Mouse (Mus musculus): Measurements from ENCODE around the gene Cbfa2t3.

Cbfa2t3 gene

DNA sequence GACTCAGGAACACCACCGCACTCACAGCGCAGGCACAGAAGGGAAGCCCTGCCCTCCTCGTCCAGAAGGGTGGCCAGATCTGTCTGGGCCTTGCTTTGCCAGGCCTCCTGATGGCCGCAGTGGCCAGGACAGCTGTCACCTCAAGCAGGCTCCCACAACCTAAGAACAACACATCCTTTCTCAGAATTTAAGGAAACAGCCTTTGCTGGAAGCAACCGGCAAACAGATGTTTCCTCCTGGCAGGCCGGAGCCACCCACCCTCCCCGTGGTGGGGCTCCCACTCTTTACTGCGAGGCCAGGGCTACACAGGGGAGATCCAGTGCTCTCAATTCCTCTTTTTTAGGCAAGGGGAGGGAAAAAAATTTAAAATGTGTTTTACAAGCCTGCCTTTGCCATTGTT lies 33.7 kb downstream of the Cbfa2t3 start:
- DNase-seq (ENCODE audit: low read depth) = no peak

GRCm38 (mm10) chr8:122663670-122664069 lies 35.2 kb downstream of the Cbfa2t3 start:
- no peak for DNase-seq (ENCODE audit: low read depth)

- no peak for DNase-seq (ENCODE audit: low read depth)
Measured at GRCm38 (mm10) chr8:122663106-122663505, 35.8 kb downstream of the Cbfa2t3 start.

DNA sequence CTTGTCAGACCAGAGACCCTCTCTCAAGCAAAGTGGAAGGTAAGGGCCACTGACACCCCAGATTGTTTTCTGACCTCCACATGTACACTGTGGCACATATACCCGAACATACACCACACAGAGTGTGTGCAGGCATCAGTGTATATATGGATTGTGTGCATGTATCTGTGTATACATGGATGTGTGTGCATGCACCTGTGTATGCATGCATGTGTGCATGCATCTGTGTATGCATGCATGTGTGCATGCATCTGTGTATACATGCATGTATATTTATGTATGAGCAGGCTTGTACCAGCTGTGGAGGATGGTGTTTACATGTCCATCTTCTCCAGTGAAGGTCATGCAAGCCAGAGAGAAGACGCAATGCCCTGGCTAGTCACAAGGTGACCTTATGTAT lies 37.0 kb downstream of the Cbfa2t3 start:
- DNase-seq (ENCODE audit: low read depth) = no peak

DNA sequence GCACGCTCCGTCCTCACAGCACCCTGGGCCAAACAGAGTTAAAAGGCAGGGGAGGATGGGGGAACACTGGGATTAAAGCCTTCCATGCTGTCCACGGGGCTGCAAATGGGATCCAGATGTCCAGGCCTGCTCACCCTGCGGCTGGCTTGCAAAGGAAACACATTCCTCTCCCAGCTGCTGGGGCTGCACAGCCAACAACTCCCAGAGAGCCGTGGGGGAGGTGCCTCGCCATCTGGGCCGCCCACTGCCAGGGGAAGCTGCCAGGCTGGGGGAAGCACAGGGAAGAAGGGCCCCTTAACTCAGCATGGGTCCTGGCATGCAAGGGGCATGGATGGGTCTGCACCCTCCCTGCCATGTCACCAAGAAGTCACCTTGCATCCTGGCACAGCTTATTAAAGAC lies 37.8 kb downstream of the Cbfa2t3 start:
- no peak for DNase-seq (ENCODE audit: low read depth)

- DNase-seq (ENCODE audit: low read depth) = no peak
Measured at GRCm38 (mm10) chr8:122660022-122660421, 38.9 kb downstream of the Cbfa2t3 start.

DNA sequence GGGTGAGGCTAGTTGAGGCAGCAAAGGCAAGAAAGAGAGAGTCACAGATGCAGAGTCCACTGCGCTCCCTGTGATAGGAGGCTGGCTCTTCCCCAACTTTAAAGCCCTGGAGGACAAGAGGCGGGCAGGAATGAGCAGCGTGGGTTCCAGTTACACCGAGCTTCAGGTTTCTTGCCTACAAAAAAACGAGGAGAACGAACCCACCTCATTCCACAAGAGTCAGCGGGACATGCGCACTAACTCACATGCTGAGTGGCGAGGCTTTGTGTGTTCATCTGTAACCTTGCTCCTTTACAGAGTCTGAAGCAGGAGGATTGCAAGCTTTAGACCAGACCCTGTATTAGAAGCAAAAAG lies 40.1 kb downstream of the Cbfa2t3 start:
- DNase-seq (ENCODE audit: low read depth) = no peak

DNA sequence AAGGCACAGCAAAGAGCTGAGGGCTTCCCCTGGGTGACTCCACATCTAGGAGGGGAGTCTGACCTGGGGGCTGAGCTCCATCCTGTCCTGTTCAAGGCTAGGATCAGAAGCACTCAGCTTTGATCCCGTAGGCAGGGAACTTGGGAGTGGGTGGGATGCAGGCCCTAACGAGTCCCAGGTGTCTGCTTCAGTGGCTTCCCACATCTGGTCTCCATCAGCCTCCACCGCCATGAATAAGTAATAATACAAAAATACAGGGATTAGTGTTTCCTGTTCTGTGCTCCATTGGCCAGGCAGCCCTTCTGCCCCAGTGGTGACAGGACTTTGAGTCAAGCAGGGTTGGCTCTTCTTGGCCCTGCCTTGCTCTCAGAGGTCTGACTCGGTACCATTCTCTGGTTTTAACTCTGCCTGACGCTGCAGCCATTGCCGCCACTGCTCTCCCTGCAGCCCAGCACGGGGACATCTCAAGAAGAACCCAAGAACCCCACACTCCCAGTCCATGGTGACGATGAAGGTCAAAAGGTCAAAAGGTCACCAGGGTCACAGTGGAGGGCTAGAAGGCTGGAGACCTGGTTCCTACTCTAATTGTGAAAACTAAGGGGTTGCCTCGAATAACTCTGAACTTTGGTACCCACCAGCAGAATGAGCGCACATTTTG lies 40.6 kb downstream of the Cbfa2t3 start:
- no peak for DNase-seq (ENCODE audit: low read depth)

DNA sequence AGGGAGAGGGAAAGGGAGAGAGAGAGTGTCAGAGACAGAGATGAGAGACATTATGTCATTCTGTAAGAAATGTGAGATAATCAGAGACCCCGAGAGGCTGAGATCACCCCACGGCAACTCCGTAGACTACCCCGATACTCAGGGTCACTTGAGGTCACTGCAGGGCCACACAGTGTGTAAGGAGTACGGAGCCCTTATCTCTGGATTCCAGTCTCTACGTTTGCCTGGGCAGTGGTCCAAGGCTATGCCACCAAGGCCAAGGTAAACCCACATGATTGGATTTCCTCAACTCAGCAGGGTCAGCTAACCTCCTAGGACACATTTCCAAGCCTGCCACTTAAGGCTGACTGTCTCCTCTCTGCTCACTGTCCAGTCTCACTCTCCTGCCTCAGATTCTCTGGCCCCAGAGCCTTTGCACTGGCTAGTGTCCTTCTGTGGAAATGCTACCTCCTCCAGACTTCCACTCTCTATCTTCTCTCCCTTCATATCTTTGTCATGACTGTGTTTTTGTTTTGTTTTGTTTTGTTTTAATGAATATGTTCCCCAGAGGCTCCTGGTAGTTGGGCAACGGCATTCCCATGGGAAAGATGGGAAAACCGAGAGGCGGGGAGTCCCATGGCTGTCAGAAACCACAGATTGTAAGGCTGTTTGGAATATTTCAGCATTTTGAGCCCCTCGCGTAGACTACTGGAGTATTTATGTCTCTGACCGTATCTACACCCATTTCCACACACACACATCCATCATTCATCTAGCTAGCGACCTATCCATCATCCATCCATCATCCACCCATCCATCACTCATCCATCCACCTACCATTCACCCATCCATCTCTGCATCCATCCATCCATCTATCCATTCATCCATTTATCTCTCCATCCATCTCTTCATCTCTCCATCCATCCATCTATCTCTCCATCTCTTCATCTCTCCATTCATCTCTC lies 42.6 kb downstream of the Cbfa2t3 start:
- DNase-seq (ENCODE audit: low read depth) = no peak

DNA sequence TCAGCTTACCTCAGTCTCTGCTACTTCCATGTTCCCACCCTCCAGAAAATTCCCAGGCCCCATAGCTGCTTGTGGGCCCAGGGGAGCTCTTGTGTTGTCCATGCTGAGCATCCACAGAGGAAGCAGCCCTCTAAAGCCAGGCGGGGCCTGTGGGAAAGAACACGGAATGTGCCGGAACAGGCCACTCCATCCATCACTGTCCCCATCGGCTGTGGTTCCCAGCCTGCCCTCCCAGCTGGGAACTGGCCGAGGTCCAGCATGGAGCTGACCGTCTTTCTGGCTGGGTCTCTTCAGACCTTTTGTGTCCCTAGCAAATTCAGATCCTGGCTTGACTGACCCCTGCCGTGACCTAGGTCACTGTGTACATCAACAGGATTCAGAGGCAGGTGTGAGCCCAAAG lies 44.1 kb downstream of the Cbfa2t3 start:
- no peak for DNase-seq (ENCODE audit: low read depth)

GRCm38 (mm10) chr8:122652643-122653042 lies 46.3 kb downstream of the Cbfa2t3 start:
- no peak for DNase-seq (ENCODE audit: low read depth)

DNA sequence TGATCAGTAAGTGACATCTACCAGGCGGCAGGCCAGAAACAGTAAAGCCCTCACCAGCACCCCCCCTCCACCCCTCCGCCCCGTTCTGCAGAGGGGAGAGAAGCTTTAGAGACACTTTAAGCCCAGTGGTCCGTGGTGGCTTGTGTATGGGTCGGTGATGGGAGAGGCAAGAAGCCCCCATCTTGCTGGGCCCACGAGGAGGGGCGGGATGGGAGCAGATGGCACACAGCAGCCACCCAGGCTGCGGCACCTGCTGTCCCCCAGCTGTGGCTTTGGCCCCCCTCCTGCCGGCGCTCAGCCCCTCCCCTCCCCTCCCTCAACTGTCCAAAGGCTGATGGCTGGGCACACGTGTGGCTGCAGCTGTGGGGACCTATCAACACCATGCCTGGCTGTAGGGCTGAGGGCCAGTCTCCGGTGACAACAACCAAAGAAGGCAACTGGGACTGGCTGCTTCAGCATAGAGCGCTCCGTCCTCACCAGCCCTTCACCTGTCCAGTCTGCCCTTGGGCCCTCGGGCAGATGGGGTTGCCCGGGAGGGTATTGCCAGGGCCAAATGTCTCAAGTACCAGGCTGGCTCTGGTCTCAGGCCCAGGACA lies 47.5 kb downstream of the Cbfa2t3 start:
- no peak for DNase-seq (ENCODE audit: low read depth)

DNA sequence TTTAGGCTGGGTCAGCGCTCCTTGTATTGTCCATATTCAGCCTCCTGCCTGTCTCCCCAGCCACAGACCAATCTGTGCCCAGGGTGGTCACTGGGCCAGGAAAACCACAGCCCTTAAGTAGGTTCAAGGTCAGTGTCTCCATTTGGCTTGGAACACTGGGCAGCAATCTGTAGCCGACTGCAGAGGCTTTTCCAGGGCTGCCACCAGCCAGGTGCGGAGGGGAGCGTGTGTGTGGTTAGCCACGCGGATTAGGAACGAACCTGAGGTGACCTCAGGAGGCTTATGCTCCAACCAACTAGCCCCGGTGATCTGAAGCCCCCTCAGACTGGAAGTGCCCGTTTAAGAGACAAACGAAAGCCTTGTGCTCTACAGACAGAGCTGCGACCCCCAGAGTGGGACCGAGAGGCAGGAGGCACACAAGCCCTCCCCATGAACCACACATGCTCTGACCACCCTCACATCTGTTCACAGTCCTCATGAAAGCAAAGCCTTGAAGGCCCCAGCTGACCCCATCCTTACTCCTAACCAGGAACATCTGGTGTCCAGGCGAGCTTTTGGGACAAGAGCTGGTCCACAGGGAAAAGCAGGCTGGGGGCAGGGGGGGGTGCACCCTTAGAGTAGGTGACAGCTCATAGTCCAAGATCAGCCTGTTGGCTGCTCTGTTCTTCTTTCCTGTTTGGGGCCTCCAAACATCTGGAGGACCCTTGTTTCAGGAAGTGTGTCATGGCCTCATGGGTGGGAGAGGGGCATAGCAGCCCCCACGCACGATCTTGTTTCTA lies 50.5 kb downstream of the Cbfa2t3 start:
- no peak for DNase-seq (ENCODE audit: low read depth)

- DNase-seq (ENCODE audit: low read depth) = no peak
Measured at GRCm38 (mm10) chr8:122646337-122646736, 52.6 kb downstream of the Cbfa2t3 start.

- no peak for DNase-seq (ENCODE audit: low read depth)
Measured at GRCm38 (mm10) chr8:122644175-122644954, 54.5 kb downstream of the Cbfa2t3 start.

- no peak for DNase-seq (ENCODE audit: low read depth)
Measured at GRCm38 (mm10) chr8:122642071-122642470, 56.8 kb downstream of the Cbfa2t3 start.

DNA sequence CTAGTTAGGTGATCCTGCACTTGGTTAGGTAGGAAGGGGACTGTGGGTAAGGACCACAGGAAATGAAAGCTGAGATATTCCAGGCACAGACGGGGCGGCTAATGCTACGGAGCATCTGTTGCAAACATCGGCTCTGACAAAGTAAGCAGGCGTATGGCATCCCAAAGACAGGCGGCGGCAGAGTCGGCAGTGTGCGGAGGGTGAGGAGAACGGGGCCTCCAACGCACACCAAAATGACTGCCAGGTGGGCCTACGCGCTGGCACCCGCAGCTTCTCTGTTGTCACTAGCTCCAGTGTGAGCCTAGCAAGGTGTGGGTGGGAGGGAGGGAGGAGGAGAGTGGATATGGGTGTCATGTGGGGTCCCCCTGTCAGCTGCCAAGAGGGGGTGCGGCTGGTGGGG lies 57.5 kb downstream of the Cbfa2t3 start:
- DNase-seq (ENCODE audit: low read depth) = no peak

- DNase-seq (ENCODE audit: low read depth) = no peak
Measured at GRCm38 (mm10) chr8:122640825-122641224, 58.1 kb downstream of the Cbfa2t3 start.

DNA sequence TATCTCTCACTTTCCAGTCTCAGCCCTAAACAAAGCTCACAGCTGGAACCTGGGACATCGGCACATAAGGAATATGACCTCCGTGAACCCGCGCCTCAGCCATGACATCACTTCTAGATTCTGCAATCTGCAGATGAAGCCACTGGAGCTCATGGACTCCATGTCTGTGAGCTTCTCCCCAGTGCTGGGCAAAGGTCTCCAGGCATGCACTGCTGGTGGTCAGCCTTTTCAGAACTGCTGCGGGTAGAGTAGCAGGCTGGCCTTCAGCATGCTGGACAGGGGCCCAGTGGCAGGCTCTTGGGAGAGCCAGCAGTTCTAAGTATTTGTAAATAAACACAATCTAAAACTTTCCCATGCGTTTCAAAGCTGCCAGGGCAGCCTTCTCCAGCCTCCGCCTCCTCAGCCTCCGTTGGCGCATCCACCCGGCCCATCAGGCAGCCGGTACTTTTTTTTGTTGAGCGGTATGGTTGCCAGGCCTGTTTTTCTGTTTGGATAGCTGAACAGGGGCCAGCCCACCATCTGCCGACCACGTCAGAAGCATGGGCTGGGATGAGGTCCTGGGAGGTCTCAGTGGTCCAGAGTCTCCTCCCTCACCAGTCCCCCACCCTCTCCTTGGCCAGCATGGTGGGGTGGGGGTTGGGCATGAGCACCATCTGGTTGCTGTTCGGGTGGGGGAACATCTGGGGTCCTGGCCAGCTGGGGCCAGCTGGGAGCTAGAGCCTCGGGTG lies 59.2 kb downstream of the Cbfa2t3 start:
- no peak for DNase-seq (ENCODE audit: low read depth)

DNA sequence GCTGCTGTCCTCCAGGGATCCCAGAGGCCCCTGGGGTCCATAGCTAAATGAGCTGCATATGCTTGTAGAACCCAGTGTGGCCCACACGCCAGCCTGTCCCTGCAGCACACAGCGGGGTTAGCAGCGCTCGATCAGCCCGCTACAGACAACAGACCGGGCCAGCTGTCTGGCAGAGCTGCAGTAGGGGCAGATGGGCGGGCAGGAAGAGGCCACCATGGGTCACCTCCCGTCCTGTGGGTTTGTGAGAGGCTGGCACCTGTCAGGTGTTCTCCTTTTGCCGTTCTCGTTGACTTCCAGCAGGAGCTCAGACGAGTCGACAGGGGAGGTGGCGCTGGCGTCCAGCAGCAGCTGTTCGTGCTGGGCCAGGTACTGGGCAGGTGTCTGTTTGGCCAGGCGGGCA lies 60.3 kb downstream of the Cbfa2t3 start:
- DNase-seq (ENCODE audit: low read depth) = no peak

DNA sequence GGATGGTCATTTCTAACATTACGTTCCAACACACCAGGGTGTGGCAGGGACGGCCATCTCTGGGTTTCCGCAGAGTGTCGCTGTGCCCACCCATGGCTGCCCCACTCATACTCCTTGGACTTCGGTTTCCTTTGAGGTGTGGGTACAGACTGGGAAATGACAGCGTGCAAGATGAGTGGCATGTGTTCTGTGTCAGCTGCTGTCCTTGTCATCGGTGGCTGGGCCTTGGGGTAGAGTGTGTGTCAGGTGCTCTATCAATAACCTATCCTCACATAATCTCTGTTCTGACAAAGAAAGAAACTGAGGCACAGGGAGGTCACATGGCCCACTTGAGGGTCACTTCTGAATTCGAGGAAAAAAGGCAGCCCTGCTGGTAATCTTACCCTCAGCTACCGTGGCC lies 61.7 kb downstream of the Cbfa2t3 start:
- DNase-seq (ENCODE audit: low read depth) = no peak

Measured in c-Kit-positive CD71-negative TER-119-negative erythroid progenitor cells, embryonic 14.5 days (primary cell).